10 mouse cellular contexts compared by ENCODE assay signal in the genomic region with DNA sequence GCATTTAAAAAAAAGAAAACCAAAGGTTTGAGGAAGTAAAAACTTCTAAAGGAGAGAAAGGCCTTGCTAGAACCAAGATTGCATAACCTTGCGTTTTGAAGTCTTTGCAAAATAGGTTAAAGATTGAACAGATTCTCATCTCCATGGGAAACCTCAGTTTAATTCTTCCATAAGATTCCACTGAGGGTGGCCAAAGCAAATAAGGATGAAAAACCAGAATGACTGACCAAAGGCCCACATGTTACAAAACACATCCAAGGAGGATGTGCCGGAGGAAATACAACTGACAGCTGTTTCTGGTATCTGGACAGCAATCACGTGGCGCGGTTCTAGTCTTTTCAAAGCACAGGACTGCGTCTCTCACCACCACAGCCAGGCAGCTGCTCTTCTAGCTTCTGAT. TPM values are rescaled to one million over a fixed set of nuclear protein-coding genes. Genes with fewer than 3 reads are reported as not detected.
DNase-seq lines count a peak whose midpoint lies in the region; ATAC-seq and TF ChIP-seq lines count a peak whose summit lies in the region.
"Had no signal": no experiment of that assay in that cellular context is flagged by ENCODE, and none has a peak within 500 bp of the region (broad histone marks: within the 10 kb centered on the region; RNA-seq: fewer than 3 reads in every experiment).

No protein-coding gene starts in this region.

- H3K4me3 ChIP-seq in left cerebral cortex, adult 2 months = no peak overlapping the region
- H3K4me3 ChIP-seq in kidney, embryonic 15.5 days (replicated peaks) = no peak overlapping the region
- H3K4me3 ChIP-seq in hindbrain, embryonic 14.5 days (replicated peaks; ENCODE audit: low read length) = no peak overlapping the region
- H3K4me3 ChIP-seq: embryonic facial prominence, embryonic 13.5 days had no signal

- H3K4me1 ChIP-seq in kidney, embryonic 15.5 days = peaks cover 6% of the 10 kb centered on the region
- H3K4me1 ChIP-seq in hindbrain, embryonic 14.5 days (replicated peaks; ENCODE audit: control insufficient read depth, insufficient read depth, low read length) = no peaks in the 10 kb centered on the region
- H3K4me1 ChIP-seq: embryonic facial prominence, embryonic 13.5 days had no signal

- ATAC-seq in granulocyte monocyte progenitor cell, adult 5-6 weeks (replicated peaks; ENCODE audit: poor library complexity, severe bottlenecking) = peak; percentile 81
- no peak for ATAC-seq in kidney, embryonic 15.5 days (replicated peaks; ENCODE audit: low FRiP score)
- peak; percentile 73 for ATAC-seq in megakaryocyte, adult 5-6 weeks (ENCODE audit: poor library complexity, severe bottlenecking)
- no peak for ATAC-seq in hindbrain, embryonic 14.5 days (ENCODE audit: low FRiP score)
- ATAC-seq: liver, postnatal 0 days had no signal

- H3K27me3 ChIP-seq in kidney, embryonic 15.5 days = no peaks in the 10 kb centered on the region
- H3K27me3 ChIP-seq in hindbrain, embryonic 14.5 days (ENCODE audit: control insufficient read depth, insufficient read depth, low read length) = no peaks in the 10 kb centered on the region
- H3K27me3 ChIP-seq: embryonic facial prominence, embryonic 13.5 days had no signal

- H3K4me2 ChIP-seq in kidney, embryonic 15.5 days = no peak overlapping the region
- H3K4me2 ChIP-seq in hindbrain, embryonic 14.5 days (replicated peaks) = no peak overlapping the region
- H3K4me2 ChIP-seq: embryonic facial prominence, embryonic 13.5 days had no signal

- 51% methylated on average over 6 of the region's 6 CpGs for WGBS in kidney, embryonic 15.5 days
- 97% methylated on average over 6 of the region's 6 CpGs for WGBS in hindbrain, embryonic 14.5 days

- no peak for TF ChIP-seq CTCF in left cerebral cortex, adult 2 months (IDR thresholded peaks at IDR 0.05)

- H3K36me3 ChIP-seq in kidney, embryonic 15.5 days = no peaks in the 10 kb centered on the region
- H3K36me3 ChIP-seq in hindbrain, embryonic 14.5 days (replicated peaks; ENCODE audit: control insufficient read depth, insufficient read depth) = no peaks in the 10 kb centered on the region
- H3K36me3 ChIP-seq: embryonic facial prominence, embryonic 13.5 days had no signal

- intact Hi-C loops in left cerebral cortex, adult 2 months (cut with DNase I) = no loop called here
- intact Hi-C loops in left cerebral cortex, postnatal 4 days (cut with DNase I) = no loop called here

- H3K9me3 ChIP-seq in kidney, embryonic 15.5 days (replicated peaks) = no peaks in the 10 kb centered on the region
- H3K9me3 ChIP-seq in hindbrain, embryonic 14.5 days (ENCODE audit: control insufficient read depth, low read length) = no peaks in the 10 kb centered on the region
- H3K9me3 ChIP-seq: embryonic facial prominence, embryonic 13.5 days had no signal

- peak overlapping the region; percentile 38; the same call in 1 of the 2 replicates for H3K27ac ChIP-seq in left cerebral cortex, adult 2 months
- H3K27ac ChIP-seq in kidney, embryonic 15.5 days = peak overlapping the region; percentile 75
- no peak overlapping the region for H3K27ac ChIP-seq in hindbrain, embryonic 14.5 days
- H3K27ac ChIP-seq: embryonic facial prominence, embryonic 13.5 days had no signal

- DNase-seq in left cerebral cortex, adult 2 months (ENCODE audit: extremely low spot score in 1 of 2, low spot score in 2 of 2) = no peak
- no peak for DNase-seq in left cerebral cortex, postnatal 4 days
- no peak for DNase-seq in hindbrain, embryonic 14.5 days (ENCODE audit: low spot score)
- no peak for DNase-seq in testis, postnatal 10 days (ENCODE audit: low spot score)
- no peak for DNase-seq in frontal cortex, adult 2 months (ENCODE audit: extremely low spot score in 1 of 2, low spot score in 1 of 2)
- DNase-seq: liver, postnatal 0 days had no signal

- no peak overlapping the region for H3K9ac ChIP-seq in kidney, embryonic 15.5 days
- H3K9ac ChIP-seq in hindbrain, embryonic 14.5 days = no peak overlapping the region
- H3K9ac ChIP-seq: embryonic facial prominence, embryonic 13.5 days; liver, postnatal 0 days had no signal

RNA-seq across cellular contexts. Expression of a gene that starts 18.1 kb away (rescaled TPM):
- not detected for total RNA-seq in left cerebral cortex, adult 2 months (2021)
- total RNA-seq in left cerebral cortex, postnatal 4 days (2021) = not detected
- not detected in 2 replicates for total RNA-seq in granulocyte monocyte progenitor cell, adult 5-6 weeks (2014; fragmentation: Nextera tagmentation)
- 2.2 TPM in 1 of 2 replicates, not detected in the other for total RNA-seq in granulocyte monocyte progenitor cell, adult 5-6 weeks (2017)
- polyA plus RNA-seq in kidney, embryonic 15.5 days (2015; fragmentation: Nextera tagmentation; extraction: Ambion mirVana) = 0.22 and 0.66 TPM in 2 replicates
- 1.6 and 10.1 TPM in 2 replicates for total RNA-seq in megakaryocyte, adult 5-6 weeks (2015)
- 7.9 and 12.8 TPM in 2 replicates for total RNA-seq in megakaryocyte, adult 5-6 weeks (2017)
- 0.21 TPM in 1 of 2 replicates, not detected in the other for polyA plus RNA-seq in hindbrain, embryonic 14.5 days (2014; fragmentation: Nextera tagmentation; extraction: Ambion mirVana)
- 0.32 and 0.40 TPM in 2 replicates for polyA plus RNA-seq in frontal cortex, adult 2 months (2012; rRNA removed)

Comparison
In these comparisons a context has a peak if more than half of its experiments do, and no peak if none do; other contexts are left out.
1. ATAC-seq: peak in granulocyte monocyte progenitor cell, adult 5-6 weeks (single experiment) and megakaryocyte, adult 5-6 weeks (single experiment); none in kidney, embryonic 15.5 days (single experiment) and hindbrain, embryonic 14.5 days (single experiment).